Mouse (Mus musculus): ENCODE results near the gene Dph2.

DNA sequence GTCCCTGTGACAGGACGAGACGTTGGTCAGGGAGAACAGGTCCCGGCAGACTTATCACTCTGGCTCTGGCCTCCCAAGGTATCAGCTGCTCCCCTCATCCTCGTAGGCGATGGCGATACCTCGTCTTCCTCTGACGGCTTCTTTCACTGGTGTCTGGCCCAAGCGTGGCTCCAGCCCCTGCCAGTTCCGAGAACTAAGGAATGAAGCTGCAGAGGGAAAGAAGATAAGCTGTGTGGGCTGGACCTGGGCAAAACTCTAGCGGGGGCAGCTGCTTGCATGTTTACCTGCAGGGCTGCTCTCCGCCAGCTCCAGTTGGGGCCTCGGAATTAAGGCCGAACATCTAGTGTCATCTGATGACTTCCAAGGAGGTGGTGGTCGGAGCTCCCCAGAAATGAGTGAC is 2.4 kb downstream of the Dph2 start:
- no peak for TF ChIP-seq EP300 (IDR thresholded peaks at IDR 0.05; ENCODE audit: low read depth)
- no peak for TF ChIP-seq CTCF (IDR thresholded peaks at IDR 0.05; ENCODE audit: low read depth)
